Mouse (Mus musculus): ENCODE measurements around the gene Hnrnpul1. TPM values are rescaled to one million over a fixed set of nuclear protein-coding genes. Genes with fewer than 3 reads are reported as not detected.
A peak's percentile ranks its signal among the peaks of the same experiment; 100 is the strongest.

The Hnrnpul1 gene
- polyA plus RNA-seq (2012; rRNA removed): 79.0 and 82.5 TPM in 2 replicates

DNA sequence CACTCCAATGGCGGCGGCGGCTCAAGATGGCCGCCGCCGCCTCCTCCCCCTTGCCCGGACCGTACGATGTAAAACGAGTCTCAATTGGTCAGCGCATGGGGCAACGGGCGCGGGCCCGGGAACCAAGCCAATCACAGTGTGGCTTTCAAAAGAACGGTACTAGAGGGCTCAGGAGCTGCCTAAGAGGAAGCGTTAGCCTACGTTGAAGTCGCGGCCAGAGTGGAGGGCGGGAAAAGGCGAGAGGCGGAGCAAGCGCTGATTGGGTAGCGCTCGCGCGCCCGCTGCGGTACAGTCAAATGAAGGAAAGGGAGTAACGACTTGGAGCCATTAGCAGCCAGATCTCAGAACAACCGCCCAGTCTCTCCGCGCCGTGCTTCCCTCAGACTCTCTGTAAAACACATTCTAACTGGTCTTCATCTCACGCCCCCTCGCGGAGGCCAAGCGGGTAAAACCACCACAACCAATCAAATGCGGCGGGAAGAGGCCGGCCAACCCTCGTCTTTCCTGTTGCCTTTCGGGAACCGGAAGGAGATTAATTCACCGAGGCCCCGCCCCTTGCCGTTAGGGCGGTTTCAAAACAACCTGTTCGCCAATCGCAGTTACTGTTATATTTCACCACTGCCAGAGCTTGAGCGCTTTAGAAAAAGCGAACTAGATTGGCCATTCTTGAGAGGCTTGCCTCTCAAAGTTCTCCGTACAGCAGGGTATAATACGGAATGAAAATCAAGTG lies at the start of gene Hnrnpul1:
Gene Hnrnpul1, minus strand, starts transcription at position 20 of the 730 bp plus-strand sequence.
- Histone ChIP-seq H3K36me3 (ENCODE audit: control insufficient read depth, insufficient read depth, low read length) (peaks cover 1% of the 10 kb centered on the region; the same call in 1 of the 2 replicates), H3K27ac (ENCODE audit: control insufficient read depth, insufficient read depth, low read depth, low read length) (peak within 1 kb of the TSS; percentile 98)

DNA sequence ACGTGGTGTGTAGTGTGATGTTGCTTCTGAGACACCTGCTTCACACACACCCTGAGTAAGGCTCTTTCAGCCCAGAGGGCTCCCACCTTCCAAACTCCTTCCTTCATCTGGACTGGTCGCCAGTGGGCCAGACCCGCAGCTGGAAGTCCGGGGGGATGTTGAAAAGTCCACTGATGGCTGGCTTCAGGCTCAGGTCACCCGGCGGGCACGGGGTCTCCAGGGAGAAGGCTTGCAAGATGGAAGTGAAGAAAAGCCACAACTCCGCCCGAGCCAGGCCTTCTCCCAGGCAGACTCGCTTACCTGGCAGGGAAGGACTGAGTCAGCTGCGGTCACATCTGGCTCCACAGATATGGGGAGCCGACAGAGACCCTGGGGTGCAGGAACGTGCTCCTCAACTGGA lies 48.9 kb upstream of the Hnrnpul1 start:
- TF ChIP-seq CTCF (IDR thresholded peaks at IDR 0.05; ENCODE audit: control insufficient read depth, insufficient read depth, insufficient replicate concordance, low read depth, low read length) (no peak), POLR2A (IDR thresholded peaks at IDR 0.05; ENCODE audit: control insufficient read depth, low read depth, low read length) (no peak)
- Histone ChIP-seq H3K36me3 (ENCODE audit: control insufficient read depth, insufficient read depth, low read length) (no peaks in the 10 kb centered on the region), H3K27ac (ENCODE audit: control insufficient read depth, insufficient read depth, low read depth, low read length) (no peak overlapping the region), H3K4me3 (ENCODE audit: control insufficient read depth, low read depth, low read length) (no peak overlapping the region), H3K4me1 (ENCODE audit: control insufficient read depth, insufficient read depth, low read length) (peaks cover 19% of the 10 kb centered on the region), H3K27me3 (ENCODE audit: control insufficient read depth, insufficient read depth, low read length) (no peaks in the 10 kb centered on the region)

More for the DNA sequence above, at the start of gene Hnrnpul1:
- Histone ChIP-seq H3K4me1 (ENCODE audit: control insufficient read depth, insufficient read depth, low read length) (peaks cover 10% of the 10 kb centered on the region), H3K4me3 (ENCODE audit: control insufficient read depth, low read depth, low read length) (peak within 1 kb of the TSS; percentile 95), H3K27me3 (ENCODE audit: control insufficient read depth, insufficient read depth, low read length) (no peaks in the 10 kb centered on the region)
- peak; percentile 85 for TF ChIP-seq POLR2A (IDR thresholded peaks at IDR 0.05; ENCODE audit: control insufficient read depth, low read depth, low read length)
- TF ChIP-seq CTCF (IDR thresholded peaks at IDR 0.05; ENCODE audit: control insufficient read depth, insufficient read depth, insufficient replicate concordance, low read depth, low read length): peak; percentile 15; the same call in 1 of the 2 replicates

DNA sequence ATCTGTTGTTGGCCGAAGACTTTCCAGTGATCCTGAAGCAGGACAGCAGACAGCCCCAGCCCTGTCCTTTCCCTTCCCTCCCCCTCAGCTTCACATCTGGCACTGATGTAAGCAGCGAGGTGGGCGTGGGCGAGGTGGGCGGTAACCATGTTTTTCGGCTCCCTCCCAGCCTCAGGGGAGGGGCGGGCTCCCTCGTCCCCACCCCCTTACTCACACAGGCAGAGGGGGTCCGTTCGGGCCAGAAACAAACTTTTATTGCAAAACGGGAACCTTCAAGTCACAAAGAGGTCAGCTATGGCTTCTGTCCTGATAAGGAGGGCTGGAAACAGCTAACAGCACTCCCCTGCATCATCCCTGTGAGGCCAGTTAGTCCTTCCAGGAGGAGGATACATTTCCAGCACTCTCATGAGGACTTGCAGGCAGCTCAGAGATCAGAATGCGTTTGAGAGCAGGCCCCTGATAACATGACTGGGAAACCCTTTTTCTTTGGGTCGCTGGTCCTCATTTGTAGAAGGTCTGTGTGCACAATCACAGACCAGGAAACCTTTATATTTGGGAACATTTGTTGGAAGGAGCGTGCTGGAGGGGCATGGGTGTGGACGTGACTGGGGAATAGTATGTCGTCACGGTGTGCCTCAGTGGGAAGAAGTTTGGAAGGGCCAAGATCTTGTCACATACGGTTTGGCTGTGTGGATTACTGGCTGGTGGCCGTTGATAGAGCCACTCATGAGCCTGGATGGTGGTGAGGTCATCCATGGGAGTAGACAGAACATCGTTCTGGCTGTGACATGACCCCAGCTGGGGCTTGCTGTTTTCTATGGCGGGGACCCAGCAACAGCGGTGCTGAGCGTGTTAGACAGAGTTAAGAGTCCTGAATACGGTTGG lies 47.9 kb upstream of the Hnrnpul1 start:
- peaks cover 19% of the 10 kb centered on the region for H3K4me1 ChIP-seq (ENCODE audit: control insufficient read depth, insufficient read depth, low read length)
- H3K36me3 ChIP-seq (ENCODE audit: control insufficient read depth, insufficient read depth, low read length): no peaks in the 10 kb centered on the region
- no peak for TF ChIP-seq CTCF (IDR thresholded peaks at IDR 0.05; ENCODE audit: control insufficient read depth, insufficient read depth, insufficient replicate concordance, low read depth, low read length)
- no peak for TF ChIP-seq POLR2A (IDR thresholded peaks at IDR 0.05; ENCODE audit: control insufficient read depth, low read depth, low read length)
- H3K27ac ChIP-seq (ENCODE audit: control insufficient read depth, insufficient read depth, low read depth, low read length): peak overlapping the region; percentile 79
- H3K27me3 ChIP-seq (ENCODE audit: control insufficient read depth, insufficient read depth, low read length): no peaks in the 10 kb centered on the region
- no peak overlapping the region; the same call in 1 of the 2 replicates for H3K4me3 ChIP-seq (ENCODE audit: control insufficient read depth, low read depth, low read length)

DNA sequence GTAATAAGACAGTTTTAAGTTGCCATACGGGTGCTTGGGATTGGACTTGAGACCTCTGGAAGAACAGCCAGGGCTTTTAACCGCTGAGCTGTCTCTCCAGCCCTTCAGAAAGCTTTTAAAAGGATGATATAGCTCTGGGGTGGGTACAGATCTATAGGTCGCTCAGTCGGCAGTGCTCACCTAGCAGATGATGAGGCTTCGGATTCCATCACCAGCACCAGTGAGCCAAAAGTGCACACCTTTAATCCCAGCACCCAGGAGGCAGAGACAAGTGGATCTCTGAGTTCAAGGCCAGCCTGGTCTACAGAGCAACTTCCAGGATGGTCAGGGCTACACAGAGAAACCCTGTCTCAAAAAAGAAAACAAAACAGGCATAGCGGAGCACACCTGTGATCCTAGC lies 46.5 kb upstream of the Hnrnpul1 start:
- no peaks in the 10 kb centered on the region for H3K27me3 ChIP-seq (ENCODE audit: control insufficient read depth, insufficient read depth, low read length)
- peaks cover 19% of the 10 kb centered on the region for H3K4me1 ChIP-seq (ENCODE audit: control insufficient read depth, insufficient read depth, low read length)
- TF ChIP-seq CTCF (IDR thresholded peaks at IDR 0.05; ENCODE audit: control insufficient read depth, insufficient read depth, insufficient replicate concordance, low read depth, low read length) (no peak), POLR2A (IDR thresholded peaks at IDR 0.05; ENCODE audit: control insufficient read depth, low read depth, low read length) (no peak)
- H3K4me3 ChIP-seq (ENCODE audit: control insufficient read depth, low read depth, low read length): no peak overlapping the region
- H3K36me3 ChIP-seq (ENCODE audit: control insufficient read depth, insufficient read depth, low read length): no peaks in the 10 kb centered on the region
- H3K27ac ChIP-seq (ENCODE audit: control insufficient read depth, insufficient read depth, low read depth, low read length): no peak overlapping the region

DNA sequence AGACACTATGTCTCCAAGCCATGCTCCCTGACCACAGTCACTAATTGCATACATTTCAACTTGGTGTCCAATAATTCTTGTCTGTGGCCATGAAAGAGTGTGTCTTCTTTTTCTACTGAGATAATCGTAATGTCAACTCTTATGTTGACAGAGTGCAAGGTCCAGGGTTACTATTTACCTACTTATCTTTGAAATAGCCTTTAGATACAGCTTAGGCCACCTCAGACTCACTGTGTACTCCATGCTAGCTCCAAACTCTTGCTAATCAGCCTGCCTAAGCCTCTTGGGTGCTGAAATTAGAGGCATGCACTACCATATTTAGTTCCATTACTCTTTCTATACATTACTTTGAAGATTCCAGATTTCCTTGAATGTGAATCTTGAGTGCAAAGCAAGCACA lies 44.8 kb upstream of the Hnrnpul1 start:
- Histone ChIP-seq H3K27me3 (ENCODE audit: control insufficient read depth, insufficient read depth, low read length) (no peaks in the 10 kb centered on the region), H3K27ac (ENCODE audit: control insufficient read depth, insufficient read depth, low read depth, low read length) (no peak overlapping the region), H3K4me1 (ENCODE audit: control insufficient read depth, insufficient read depth, low read length) (peaks cover 17% of the 10 kb centered on the region), H3K4me3 (ENCODE audit: control insufficient read depth, low read depth, low read length) (no peak overlapping the region), H3K36me3 (ENCODE audit: control insufficient read depth, insufficient read depth, low read length) (no peaks in the 10 kb centered on the region)
- TF ChIP-seq CTCF (IDR thresholded peaks at IDR 0.05; ENCODE audit: control insufficient read depth, insufficient read depth, insufficient replicate concordance, low read depth, low read length): no peak
- no peak for TF ChIP-seq POLR2A (IDR thresholded peaks at IDR 0.05; ENCODE audit: control insufficient read depth, low read depth, low read length)

DNA sequence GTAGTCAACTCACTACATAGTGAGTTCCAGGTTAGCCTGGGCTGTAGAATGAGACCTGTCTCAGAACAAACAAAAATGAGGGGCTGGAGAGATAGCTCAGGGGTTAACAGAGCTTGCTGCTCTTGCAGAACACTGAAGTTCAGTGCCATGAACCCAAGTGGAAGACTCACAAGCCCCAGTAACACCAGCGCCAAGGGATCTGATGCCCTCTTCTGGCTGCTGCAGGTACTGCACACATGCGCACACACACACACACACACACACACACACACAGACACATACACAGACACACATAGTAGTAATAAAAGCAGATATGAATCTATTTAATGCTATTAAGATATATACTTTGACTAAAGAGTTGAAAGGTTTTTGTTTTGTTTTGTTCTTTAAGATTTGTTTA lies 44.0 kb upstream of the Hnrnpul1 start:
- H3K4me1 ChIP-seq (ENCODE audit: control insufficient read depth, insufficient read depth, low read length): peaks cover 15% of the 10 kb centered on the region
- H3K27me3 ChIP-seq (ENCODE audit: control insufficient read depth, insufficient read depth, low read length): no peaks in the 10 kb centered on the region
- no peaks in the 10 kb centered on the region for H3K36me3 ChIP-seq (ENCODE audit: control insufficient read depth, insufficient read depth, low read length)
- no peak overlapping the region for H3K27ac ChIP-seq (ENCODE audit: control insufficient read depth, insufficient read depth, low read depth, low read length)
- TF ChIP-seq POLR2A (IDR thresholded peaks at IDR 0.05; ENCODE audit: control insufficient read depth, low read depth, low read length) (no peak), CTCF (IDR thresholded peaks at IDR 0.05; ENCODE audit: control insufficient read depth, insufficient read depth, insufficient replicate concordance, low read depth, low read length) (peak; percentile 61; the same call in 1 of the 2 replicates)
- no peak overlapping the region for H3K4me3 ChIP-seq (ENCODE audit: control insufficient read depth, low read depth, low read length)

DNA sequence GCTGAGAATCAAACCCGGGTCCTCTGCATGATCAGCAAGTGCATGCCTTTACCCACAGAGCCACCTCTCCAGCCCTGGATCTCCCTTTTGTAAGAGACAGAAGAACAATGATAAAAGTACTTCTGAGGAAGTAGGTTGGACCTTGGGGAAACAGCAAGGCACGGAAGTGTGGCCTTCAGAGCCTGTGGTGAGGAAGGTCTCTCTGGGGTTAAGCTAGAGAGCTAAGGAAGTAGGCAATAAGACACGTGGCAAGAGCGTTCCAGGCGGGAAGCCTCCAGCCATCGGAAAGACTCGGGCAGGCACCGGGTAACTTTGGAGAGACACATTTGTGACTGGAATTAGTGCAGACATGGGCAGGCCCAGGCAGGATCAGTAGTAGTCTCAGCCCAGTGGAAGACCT lies 40.2 kb upstream of the Hnrnpul1 start:
- Histone ChIP-seq H3K27me3 (ENCODE audit: control insufficient read depth, insufficient read depth, low read length) (no peaks in the 10 kb centered on the region), H3K4me1 (ENCODE audit: control insufficient read depth, insufficient read depth, low read length) (no peaks in the 10 kb centered on the region), H3K27ac (ENCODE audit: control insufficient read depth, insufficient read depth, low read depth, low read length) (no peak overlapping the region), H3K4me3 (ENCODE audit: control insufficient read depth, low read depth, low read length) (no peak overlapping the region), H3K36me3 (ENCODE audit: control insufficient read depth, insufficient read depth, low read length) (no peaks in the 10 kb centered on the region)
- no peak for TF ChIP-seq POLR2A (IDR thresholded peaks at IDR 0.05; ENCODE audit: control insufficient read depth, low read depth, low read length)
- TF ChIP-seq CTCF (IDR thresholded peaks at IDR 0.05; ENCODE audit: control insufficient read depth, insufficient read depth, insufficient replicate concordance, low read depth, low read length): no peak

All from testis, adult 2 months (tissue).